Mouse (Mus musculus) kidney, postnatal 25 days (tissue): ENCODE results near the gene P4ha2.
A peak's percentile ranks its signal among the peaks of the same experiment; 100 is the strongest.

Experiments
- DNase-seq, 2 experiments: peaks; one replicate each; pipeline ENCODE4 v3.0.0; 2021; ENCODE audit warnings: mixed read lengths in 2 of 2

Gene P4ha2

DNA sequence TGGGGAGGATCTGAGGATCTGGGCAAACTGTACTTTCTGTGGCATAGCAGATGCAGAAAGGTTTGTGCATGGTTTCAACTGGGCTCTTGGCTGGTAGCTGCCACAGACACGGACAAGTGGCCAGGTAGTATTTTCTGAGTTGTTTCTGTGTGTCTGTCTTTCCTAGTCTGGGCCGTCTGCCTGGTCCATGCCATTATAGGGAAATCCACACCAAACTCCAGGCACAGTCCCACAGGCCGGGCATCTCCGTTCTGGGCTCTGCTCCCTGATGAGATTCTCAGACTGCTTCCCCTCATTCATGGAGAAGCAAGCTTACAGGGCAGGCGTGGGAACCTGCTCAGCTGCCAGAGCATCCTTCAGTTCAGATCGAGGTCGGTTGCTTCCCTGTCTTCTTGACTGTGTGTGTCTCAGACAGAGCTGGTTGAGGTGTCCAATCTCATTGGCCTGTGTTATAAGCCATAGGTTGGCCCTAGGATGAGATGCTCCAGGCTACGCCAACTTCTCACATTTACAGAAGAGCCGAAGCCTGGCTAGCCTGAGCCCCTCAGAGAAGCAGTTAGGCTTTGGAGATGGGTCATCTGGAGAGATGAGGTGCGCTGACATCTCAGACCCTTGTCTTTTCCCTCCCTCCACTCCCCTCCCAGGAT lies at the start of gene P4ha2:
Gene P4ha2, plus strand, starts transcription at position 51 of the 647 bp plus-strand sequence.
- no peak for DNase-seq

DNA sequence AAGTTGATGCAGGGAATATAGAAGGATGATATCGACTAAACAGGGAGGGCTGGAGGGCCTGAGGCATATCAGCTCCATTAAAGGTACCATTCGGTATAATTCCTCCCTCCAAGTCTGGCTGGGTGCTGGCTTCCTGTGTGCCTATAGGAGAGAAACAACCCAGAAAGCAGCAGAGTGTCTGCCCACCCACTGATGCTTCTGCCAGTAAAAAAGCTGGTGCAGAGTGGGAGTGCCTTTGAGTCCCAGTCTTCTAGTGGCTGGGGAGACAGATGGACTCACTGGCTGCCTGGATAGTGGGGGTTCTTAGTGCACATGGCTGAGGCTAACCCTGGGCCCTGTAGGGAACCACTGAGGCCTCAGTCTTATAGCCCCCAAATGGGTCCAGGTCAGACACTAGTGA lies 49.7 kb upstream of the P4ha2 start:
- DNase-seq: no peak

DNA sequence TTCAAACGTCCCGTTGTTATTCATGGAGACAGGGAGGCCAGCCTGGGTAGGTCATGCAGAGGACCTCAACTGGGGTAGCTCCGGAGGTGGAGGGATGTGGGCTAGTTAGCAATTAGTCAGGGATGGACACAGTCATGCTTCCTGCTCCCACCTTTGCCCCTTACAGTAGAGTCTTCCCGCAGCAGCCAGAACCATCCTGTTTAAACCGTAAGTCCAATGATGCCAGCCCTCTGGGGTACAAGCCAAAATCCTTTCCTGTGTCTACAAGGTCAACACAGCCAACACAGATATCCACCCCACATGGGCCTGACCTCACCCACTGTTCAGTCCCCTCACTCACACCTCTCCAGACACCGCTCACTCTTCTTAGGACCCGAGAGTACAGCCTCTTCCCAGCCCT lies 48.7 kb upstream of the P4ha2 start:
- peak; percentile 76 to 91 for DNase-seq

DNA sequence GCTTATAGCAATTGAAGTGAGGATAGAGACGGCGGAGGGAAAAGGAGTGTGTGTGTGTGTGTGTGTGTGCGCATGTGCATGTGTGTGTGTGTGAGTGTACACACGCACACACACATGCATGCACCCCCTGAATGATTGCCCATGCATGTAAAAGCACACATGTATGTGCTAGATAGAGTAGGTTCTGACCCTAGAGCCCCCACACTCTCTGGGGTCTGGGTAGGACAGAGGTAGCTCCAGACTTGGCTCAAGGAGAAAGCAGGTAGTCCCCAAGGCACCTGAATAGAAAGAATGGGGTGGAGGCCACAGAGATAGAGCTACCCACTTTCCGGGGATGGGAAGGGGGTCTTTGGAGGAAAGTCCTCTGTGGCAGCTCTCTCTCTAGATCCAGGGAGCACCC lies 47.8 kb upstream of the P4ha2 start:
- DNase-seq: peak in 1 of 2 experiments; percentile 17

DNA sequence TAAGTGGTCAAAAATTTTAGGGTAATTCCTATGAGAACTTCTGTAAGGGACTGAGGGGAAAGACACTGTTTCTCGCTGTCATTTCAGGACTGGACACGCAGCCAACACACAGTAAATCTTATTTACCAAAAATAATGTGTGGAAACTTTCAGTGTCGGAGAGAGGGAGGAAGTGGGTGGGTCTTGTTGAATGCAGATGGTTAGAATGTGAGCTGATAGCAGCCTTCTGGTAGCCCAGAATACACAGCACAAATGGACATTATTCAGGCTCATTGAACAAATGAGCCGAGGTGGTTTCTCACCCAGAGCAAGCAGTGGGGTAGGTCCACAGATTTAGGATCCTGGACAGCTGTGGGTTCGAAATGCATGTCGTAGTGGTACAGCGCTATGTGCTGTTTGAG lies 46.8 kb upstream of the P4ha2 start:
- no peak for DNase-seq

DNA sequence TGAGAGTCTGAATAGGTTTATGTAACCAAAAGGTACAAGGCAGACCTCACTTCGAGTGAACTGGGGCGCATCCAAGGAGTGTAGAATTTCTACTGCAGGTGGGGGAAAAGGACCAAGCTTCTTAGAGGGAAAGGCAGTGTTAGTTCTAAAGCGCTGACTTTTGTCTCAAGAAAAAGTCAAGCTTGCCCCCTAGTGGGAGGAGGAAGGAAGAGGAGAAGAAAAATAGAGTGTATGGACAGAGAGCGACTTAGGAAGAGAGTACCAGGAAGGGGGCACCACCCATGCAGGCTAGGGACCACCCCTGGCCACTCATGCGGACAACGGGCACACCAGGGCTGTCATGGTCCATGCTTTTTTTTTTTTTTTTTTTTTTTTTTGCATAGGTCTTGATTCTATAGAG lies 45.6 kb upstream of the P4ha2 start:
- DNase-seq: peak; percentile 51 to 70

DNA sequence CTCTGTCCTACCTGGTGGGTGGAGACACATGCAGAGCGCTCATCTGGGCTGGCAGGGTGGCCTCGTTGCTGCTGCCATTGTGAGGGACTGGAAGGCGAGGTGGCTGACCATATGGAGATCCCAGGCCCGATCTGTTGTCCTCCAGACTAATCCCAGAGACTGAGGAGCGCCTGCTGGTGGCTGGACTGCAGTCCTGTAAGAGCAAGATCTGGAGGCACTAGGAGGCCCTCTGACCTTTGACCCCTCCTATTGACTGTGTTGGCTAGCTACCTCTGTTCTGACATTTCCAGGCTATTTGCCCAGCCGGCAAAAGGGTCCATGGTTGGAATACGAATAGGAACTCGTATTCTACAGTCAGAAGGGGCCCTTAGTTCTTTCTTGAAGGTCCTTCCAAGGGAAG lies 43.8 kb upstream of the P4ha2 start:
- peak; percentile 60 to 84 for DNase-seq

DNA sequence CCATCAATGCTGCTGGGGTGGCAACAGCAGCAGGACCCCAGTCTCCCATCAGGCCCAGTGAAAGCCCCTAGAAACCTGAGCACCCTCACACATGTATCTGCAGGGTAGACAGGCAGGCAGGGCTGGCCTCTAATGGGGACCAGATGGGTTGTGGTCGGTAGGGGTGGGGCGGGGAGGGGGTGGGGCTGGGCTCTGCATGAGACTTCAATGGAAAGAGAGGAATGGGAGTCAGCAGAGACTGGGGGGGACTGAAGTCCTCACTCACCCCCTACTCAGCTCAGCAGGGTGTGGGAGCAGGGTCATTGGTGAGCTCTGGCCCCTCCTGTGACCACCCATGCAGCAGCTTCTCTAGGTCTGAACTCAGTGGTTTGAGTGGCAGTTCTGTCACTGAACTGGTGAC lies 42.5 kb upstream of the P4ha2 start:
- no peak for DNase-seq

DNA sequence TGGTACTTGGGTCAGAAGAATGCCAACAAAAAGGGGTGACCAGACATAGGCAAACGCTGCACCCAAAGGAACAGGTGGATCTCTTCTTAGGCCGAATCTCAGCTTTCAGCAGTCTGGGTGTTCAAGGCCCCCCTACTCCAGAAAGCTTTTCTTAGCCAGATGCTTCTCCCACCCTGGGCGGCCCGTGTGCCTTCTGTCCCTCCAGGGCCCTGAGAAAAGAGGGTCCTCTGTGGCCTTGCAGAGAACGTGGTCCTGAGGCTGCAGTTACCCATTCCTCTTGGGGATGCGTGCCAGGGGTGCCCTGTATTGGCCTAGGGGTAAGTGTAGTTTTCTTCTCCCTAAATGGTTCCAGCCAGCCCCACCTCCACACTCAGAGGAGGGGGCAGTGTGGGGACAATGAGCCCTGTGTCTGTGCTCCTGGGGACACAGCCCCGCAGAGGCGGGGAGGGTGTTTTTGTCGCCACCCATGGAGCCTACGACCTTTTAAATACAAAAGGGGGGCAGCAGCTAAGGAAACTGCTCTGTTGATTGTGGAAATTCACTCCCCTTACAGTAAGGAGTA lies 41.8 kb upstream of the P4ha2 start:
- peak in 1 of 2 experiments; percentile 31 for DNase-seq

DNA sequence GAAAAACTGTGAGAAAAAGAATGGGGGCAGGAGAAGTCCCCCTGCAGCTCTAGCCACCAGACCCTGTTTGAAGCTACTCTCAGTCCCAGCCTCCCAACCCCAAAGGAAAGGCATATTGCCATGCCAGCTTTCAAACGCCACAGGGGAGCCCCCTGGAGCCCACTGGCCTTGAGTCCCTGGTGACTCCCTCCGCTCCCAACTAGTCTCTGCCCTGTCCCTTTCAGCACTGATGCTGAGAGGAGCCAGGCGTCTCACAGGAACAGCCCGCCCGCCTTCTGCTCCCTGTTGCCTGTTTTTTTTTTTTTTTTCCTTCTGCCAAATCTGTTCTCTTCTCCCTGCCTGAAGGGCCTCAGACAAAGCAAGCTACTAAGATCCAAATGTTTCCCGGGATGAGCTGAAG lies 41.3 kb upstream of the P4ha2 start:
- DNase-seq: no peak

DNA sequence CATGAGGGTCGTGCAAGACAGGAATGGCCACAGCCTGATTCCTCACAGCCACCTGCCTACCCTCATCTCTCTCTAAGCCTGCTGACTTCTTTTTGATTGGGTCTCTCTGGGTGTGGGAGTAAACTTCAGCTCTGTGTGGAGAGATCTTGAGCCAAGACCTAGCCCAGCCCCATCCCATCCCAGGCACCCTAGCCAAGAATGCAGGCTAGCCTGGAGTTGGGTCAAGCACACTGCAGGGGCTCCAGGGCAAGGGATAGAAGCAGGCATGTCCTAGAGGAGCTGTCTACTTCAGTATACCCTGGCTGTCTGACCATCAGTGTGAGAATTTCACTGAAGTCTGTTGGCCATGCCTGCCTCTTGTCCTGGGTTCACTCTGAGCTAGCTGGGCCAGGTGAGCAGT lies 40.4 kb upstream of the P4ha2 start:
- no peak for DNase-seq

DNA sequence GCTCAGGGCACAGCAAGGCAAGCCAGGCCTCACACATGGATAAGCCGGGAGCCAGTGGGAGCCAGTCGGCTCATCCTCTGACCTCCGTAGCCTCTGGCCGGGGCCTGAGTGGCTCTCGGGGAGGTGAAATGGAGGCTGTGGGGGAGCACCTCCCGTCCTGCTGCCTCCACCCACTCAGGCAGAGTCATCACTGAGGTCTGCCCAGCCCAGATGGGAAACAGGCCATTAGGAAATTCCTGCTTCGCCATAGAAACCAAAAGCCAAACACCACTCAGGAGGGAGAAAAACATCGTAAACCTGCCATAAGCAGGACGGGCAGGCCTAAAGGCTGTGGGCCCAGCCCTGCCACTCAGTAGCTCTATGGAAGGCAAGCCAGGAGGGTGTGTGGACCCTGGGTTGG lies 39.6 kb upstream of the P4ha2 start:
- peak; percentile 45 to 76 for DNase-seq

DNA sequence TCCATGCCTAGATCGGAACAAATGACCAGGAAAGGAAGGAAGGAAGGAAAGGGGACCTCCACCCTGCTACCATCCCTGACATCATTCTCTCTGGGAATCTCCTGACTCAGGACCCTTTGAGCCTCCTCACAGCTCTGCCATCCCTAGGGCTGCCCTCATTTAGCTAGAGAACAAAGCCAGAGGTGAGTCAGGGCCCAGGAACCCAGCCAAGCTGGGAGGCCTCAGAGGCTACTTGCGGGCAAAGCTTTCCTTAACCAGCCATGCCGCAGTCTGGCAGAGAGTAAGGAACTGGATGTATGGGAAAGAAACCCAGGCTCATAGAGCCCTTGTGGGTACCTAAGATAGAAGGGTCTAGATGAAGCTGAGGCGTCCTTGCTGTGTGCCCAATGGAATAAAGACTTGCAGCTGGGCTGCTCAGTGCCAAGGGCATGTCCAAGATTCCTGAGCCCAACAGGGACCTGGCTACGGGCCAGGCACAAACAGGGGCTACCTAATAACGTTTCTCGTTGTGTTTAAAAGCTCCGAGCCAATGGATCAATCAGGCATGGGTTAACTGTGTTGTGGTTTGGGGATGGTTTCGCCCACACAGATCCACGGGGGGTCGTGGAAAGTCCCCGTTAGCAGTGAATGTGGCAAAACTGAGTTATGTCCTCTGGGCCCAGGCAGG lies 37.7 kb upstream of the P4ha2 start:
- DNase-seq: peak in 1 of 2 experiments; percentile 62

DNA sequence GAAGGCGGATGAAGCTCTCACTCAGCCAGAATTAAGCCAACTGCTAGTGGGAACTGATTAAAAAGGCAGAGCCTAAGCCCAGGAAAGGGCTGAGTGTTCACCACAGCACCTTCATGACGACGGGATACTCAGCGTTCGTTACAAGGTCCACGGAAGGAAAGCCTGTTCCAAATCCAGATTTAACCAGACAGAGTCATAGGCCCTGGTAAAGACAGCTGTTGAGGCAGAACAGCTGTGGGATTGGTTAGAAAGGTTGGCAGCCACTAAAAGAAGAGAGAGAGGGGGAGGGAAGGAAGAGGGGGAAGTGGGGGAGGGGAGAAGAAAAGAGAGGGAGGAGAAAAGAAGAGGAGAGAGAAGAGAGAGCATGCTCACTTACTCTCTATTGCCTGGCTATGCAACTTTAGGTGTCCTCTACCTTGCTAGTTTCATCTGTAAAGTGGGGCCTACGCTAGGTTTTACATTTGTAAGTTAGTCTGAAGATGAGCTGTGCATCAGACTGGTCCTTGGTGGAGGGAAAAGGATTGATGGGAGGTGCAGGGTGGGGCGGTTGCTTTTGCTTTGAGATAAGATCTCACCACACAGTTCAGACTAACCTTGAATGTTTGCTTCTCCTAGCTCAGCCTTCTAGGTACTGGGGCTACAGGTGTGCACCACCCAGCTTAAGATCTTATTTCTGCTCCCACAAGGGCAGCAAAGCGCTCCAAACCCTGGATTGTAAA lies 37.0 kb upstream of the P4ha2 start:
- peak; percentile 25 to 55 for DNase-seq

DNA sequence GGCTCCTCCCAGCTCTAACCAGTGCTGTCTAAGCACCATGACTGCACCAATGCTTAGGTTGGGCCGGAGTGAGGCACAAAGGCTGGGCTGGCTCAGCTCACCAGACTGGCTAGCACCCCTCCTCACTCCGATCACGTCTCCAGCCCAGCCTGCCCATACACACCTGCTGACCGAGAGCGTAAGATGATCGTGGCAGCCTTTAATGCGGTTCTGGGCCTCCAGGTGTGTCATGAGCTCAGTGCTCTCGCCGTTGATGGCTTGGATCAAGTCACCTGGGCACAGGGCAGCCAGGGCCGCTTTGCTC lies 36.5 kb upstream of the P4ha2 start:
- DNase-seq: peak in 1 of 2 experiments; percentile 30

DNA sequence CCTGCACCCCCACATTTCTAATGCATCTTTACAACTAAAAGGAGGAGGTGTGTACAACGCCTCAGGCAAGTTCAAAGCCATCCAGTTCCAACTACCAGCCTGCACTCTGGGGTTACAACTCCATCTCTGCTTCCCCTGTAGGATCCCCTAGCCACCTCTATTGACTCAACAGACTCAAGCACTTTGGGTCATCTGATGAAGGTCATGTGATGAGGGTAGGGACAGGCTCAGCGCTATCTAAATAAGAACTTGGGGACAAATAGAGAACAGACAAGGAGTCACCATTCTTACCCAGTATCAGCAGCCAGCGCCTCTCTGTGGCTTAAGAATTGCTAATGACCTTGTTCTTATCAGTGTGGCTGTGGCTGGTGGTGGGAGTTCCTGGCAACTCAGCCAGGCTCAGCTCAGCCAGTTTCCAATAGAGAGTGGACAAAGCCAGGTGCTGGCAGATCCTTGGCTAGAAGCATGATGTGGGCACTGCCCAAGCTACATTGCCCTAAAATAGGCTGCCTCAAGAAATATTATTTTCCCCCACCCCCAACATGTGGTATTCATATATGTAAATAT lies 35.4 kb upstream of the P4ha2 start:
- no peak for DNase-seq

DNA sequence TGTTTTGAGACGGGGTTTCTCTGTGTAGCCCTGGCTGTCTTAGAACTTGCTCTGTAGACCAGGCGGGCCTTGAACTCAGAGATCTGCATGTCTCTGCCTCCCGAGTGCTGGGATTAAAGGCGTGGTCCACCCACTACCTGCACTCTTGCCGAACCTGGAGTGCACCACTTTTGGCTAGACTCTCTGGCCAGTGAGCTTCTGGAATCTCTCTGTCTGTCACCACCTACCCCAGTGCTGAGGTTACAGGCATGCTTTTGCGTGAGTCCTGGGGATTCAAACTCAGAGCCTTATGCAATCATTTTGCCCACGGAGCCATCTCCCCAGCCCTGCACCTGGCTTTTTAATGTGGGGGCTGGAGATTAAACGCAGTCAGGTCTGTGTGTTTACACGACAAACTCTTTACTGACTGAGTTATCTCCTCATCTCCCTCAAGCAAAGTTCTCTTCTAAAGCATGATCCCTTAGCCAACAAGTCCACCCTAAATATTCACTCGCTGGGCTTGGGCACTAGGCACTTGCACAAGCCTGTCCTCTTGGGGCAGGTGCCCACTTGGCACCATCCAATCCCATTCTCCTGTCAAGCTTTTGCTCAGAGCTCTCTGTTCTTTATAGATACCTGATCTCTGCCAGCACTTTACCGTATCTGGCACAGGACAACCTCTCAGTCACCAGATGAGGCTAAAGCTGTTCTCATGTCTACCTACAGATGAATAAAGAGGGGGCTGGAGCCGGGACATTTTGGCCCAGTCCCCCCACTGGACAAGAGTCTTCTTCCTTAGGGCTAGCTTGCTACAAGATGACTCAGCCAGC lies 34.6 kb upstream of the P4ha2 start:
- DNase-seq: no peak

DNA sequence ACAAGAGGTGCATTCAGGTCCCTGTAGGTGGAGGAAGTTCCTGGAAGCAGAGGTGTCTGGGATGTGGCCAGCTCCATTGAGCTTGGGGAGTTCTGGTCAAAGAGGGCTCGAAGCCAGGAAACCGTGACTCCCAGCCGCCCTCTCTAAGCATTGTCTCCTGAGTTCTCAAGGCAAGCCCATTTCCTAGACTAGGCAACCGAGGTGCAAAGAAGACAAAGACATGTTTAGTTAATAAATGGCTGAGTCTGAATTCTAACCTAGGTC lies 34.0 kb upstream of the P4ha2 start:
- DNase-seq: no peak

DNA sequence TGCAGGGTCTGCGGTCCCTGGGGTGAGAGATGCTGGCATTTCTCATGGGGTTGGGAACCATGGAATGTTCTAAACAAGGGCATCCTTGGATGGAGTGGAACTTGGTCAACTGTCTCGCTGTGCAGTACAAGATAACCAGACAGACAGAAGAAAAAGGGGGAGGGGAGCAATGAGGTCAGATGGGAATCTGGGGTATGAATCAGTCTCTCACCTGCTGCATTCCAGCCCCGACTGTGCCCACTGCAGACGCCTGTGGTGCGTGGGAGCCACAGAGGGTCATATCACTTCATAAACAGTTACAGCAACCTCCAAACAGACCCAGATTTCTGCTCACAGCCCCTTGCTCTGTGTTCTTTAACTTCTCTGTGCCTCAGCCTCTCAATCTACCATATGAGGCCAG lies 33.5 kb upstream of the P4ha2 start:
- DNase-seq: no peak

DNA sequence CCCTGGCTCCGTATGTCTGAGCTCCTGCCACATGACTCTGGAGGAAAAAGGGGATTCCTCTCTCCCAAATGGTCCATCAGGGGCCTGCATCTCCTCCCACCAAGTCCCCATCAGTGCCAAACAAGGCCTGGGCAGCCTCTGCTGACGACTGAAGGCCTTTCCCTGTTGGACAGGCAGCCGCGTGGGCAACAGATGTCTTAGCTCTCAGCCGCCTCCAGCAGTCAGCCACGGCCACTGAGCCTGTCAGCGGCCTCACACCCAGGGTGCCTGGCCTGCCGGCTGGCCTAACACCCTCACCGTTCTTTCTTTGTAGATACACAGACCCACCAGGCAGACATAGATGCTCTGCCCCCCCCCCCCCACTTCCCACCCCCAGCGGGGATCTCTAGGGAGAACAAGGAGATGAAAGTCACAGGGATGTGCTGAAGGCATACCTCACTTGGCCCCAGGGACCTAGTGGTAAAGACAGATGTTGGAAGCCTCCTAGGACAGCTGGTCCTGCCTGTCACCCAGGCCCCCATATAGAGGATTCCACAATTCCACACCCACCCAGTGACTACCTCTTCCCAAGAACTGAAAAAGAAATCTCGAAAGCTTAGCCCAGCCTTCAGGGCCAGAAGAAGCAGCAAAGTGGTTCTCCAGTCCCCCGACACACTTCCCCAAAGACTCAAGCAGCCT lies 32.4 kb upstream of the P4ha2 start:
- DNase-seq: peak in 1 of 2 experiments; percentile 44

DNA sequence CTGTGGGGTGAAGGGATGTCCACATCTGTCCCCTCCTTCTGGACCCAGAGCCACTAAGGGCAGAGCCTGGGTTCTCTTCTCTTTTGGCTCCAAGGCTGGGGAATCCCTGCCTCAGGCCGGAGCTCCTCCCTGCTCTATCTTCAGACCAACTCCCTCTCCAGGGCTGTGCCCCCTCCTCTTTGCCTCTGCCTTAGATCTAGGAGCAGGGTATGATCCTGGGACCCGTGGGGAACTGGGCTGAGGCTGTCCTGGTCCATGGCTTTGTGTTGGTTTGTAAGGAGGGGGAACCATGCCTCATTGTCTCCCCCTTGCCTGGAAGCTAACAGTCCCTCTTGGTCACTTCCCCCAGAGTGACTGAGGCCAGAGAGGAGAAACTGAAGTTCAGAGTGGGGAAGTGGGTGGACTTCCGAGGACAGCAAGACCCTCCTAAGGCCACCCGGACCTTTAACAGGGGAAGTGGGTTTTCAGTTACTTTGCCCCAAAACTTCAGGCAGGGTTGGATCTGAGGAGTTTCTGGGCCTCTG lies 31.8 kb upstream of the P4ha2 start:
- DNase-seq: no peak
